Mouse (Mus musculus) urinary bladder, adult 18-20 months (tissue): ENCODE measurements around the gene Rmi1.
A peak's percentile ranks its signal among the peaks of the same experiment; 100 is the strongest.
"Not testable (repeated sequence)": the region's sequence is repeated elsewhere in the genome, so short reads cannot be mapped to it uniquely, and the experiment has no call there.

Source experiments
- DNase-seq, 2 experiments: peaks; one replicate each; pipeline ENCODE4 v3.0.0; 2022; ENCODE audit warnings: low spot score in 2 of 2, mixed read lengths in 2 of 2

Gene Rmi1

GRCm38 (mm10) chr13:58401135-58402002, 679 bp upstream of the Rmi1 start:
- DNase-seq: peak in 1 of 2 experiments; percentile 55

- no peak for DNase-seq
Measured at GRCm38 (mm10) chr13:58402744-58403110, 679 bp downstream of the Rmi1 start.

GRCm38 (mm10) chr13:58403243-58403642, 1.2 kb downstream of the Rmi1 start, which contains the start of gene Hnrnpk:
Gene Hnrnpk (minus strand): TSS chr13:58403343.
- DNase-seq: not testable (repeated sequence)

- DNase-seq: no peak
Measured at GRCm38 (mm10) chr13:58411073-58411472, 9.0 kb downstream of the Rmi1 start.

- DNase-seq: no peak
Measured at GRCm38 (mm10) chr13:58415374-58415773, 13.3 kb downstream of the Rmi1 start.

DNA sequence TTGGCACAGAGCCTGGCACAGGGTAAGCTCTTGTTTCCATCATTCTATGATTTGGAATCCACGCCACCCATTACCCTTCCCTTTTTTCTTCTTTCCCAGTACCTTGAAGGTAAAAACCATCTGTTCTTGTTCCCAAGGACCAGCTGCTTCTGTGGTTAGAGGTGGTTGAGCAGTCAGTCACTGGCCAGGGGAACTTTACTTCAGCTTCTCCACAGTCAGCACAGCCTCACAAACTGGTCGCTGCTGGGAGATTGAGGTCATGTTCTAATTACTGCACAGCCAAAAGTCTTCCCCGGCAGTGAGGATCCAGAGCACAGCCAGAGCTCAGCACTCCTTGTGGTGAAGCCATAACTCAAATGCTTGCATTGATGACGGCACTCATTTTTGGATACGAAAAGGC, 13.8 kb downstream of the Rmi1 start:
- no peak for DNase-seq

- DNase-seq: no peak
Measured at GRCm38 (mm10) chr13:58418656-58419055, 16.6 kb downstream of the Rmi1 start.

- DNase-seq: no peak
Measured at GRCm38 (mm10) chr13:58419266-58419665, 17.2 kb downstream of the Rmi1 start.

GRCm38 (mm10) chr13:58421026-58421425, 19.0 kb downstream of the Rmi1 start:
- no peak for DNase-seq

DNA sequence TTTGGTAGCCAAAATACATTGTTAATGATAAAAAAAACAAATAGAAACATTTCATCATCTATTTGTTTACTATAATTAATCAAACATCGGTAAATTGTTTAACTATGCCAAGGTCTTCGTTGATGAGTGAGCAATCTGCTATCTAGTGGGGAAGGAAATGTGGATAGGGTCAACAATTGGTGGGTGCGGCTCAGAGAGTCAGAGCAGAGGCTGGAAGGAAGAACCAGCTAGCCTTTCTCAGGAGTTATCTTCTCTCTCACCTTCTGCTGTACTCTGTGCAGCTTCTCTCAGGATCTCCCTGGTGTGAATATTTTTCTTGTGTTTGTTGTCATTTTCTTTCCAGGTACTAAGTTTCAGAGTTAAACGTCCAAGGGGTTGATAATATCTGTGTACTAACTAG, 20.2 kb downstream of the Rmi1 start:
- no peak for DNase-seq

- no peak for DNase-seq
Measured at GRCm38 (mm10) chr13:58423061-58423660, 21.1 kb downstream of the Rmi1 start.

DNA sequence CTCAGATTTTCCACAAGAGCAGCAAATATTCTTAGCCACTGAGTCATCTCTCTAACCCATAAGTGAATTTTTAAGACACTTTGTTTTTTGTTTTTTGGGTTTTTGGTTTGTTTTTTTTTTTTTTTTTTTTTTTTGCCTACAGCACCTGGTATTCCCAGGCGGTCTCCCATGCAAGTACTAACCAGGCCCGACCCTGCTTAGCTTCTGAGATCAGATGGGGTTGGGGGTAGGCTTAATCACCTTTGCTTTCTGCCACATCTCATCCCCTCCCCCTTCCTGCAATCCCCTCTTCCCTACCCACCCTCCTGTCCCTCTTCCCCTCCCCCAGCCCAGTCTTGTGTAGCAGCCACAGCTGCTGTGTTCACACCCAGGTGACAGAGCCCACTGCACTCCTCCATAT, 37.7 kb downstream of the Rmi1 start:
- DNase-seq: no peak

DNA sequence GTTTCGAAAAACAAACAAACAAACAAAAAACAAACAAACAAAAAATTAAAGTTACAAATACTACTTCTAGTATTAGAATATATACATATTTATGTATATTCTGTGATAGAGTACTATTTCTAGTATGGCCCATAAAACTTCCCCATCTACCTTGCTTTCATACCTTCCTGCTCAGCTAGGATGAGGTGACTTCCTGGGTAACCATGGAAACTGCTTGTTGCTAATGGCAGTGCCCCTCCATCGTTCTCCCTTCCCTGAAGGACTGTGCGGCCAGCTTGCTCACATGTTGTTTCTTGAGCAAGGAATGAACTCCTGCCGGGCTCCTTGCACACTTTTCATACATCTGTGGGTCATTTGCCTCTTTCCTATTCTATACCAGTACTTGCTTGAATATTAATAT, 41.3 kb downstream of the Rmi1 start:
- DNase-seq: no peak

GRCm38 (mm10) chr13:58443787-58444186, 41.7 kb downstream of the Rmi1 start:
- no peak for DNase-seq

GRCm38 (mm10) chr13:58446541-58446940, 44.5 kb downstream of the Rmi1 start:
- DNase-seq: no peak

DNA sequence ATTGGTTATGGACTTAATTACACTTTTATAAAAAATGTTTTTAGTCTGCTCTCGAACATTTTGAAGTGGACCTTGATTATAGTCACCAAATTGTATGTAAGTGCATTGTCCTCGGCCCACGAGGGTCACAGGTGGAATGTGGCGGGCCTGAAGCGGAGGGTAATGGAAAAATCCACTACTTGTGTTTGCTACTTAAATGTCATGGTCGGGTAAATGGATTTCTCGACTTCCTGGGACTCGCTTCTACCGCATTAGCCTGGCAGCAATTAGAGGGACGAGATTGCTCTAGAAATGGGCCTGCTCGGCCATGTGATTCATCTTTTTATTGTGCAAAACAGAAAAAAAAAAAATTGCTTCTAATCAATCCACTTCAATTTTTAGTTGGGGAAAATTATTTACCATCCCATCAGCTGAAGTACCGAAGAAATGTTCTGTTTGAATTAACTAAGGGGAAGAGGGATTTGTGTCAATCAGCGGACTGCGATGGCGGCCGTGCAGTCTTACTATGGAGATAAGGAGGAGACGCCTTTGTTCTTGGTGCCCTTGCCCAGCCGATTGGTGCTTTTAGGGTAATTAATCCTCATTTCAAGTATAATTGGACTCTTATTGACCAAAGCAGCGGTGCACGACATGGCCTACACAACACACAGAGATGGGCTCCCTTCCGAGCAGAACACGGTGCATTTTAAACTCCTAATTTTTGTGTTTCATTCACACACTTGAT, 48.6 kb downstream of the Rmi1 start:
- no peak for DNase-seq

- DNase-seq: no peak
Measured at GRCm38 (mm10) chr13:58452246-58452645, 50.2 kb downstream of the Rmi1 start.

DNA sequence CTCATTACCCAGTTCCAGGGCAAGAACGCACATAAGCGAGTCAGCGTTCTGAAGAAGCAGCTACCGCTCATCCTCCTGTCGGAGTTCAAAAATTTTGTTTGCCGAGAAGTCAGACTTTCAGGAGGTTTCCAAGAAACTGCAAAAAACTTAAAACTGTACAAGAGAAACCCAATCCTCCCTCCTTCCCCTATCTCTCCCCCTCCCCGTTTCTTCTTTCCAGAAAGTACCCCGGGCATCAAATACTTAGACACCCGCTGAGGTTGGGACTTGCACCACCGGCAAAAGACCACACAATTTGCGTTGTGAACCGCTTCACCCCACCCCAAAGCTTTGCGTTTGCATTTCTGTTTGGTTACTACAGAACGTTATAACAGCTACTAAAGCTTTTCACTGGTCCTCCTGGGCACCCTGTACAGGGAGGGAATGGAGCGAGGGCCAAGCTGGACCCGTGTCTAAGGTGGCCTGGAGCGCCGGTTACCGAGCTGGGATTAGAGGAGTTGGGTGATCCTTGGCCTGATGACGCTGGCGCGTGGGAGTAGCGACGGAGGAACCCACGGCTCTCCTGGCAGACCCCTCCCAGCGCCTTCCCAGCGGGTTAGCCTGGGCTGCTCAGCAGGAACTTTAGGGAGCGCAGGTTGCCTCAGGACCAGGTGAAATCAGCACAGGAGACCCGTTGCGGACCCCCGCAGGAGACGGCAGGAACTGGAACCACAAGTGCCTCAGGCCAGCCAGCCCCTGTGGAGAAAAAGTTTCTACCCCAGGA, 50.8 kb downstream of the Rmi1 start:
- peak in 1 of 2 experiments; percentile 22 for DNase-seq

GRCm38 (mm10) chr13:58453541-58453940, 51.5 kb downstream of the Rmi1 start:
- DNase-seq: peak in 1 of 2 experiments; percentile 18

DNA sequence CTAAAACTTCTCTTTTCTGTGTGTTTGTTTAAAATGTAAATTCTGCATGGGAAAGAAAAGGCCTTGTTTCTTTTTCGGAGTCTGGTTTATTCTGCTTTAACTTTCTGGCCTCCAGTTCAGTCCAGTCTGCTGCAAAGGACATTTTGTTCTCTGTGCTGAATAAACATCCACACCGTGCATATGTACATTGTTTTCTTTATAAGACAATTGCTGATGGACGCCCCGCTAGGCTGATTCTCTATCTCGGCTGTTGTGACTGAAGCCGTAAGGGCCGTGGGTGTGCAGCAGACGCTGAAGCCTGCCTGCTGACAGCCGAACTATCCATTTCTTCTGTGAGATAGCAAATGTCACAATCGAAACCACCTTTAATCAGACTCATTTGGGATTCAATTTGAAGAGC, 54.5 kb downstream of the Rmi1 start:
- no peak for DNase-seq

DNA sequence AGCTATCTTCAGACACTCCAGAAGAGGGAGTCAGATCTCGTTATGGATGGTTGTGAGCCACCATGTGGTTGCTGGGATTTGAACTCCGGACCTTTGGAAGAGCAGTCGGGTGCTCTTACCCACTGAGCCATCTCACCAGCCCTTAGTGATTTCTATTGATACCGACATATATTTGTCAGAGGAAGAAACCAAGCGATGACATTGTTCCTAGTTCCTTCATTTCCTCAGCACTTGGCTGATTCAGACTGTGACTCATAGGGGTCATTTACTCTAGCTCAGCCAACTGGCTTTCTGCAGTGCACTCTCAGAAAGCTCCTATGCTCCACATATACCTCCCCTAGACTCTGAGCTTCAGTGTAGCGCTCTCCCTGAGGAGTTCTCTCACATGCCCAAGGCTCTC, 56.8 kb downstream of the Rmi1 start:
- not testable (repeated sequence) for DNase-seq
